Mouse (Mus musculus) heart, embryonic 10.5 days (tissue): Measurements from ENCODE around the gene Hivep2. TPM values are rescaled to one million over a fixed set of nuclear protein-coding genes. Genes with fewer than 3 reads are reported as not detected.

Experiments used
- DNase-seq: peaks from one replicate; pipeline ENCODE4 v3.0.0-alpha.2; 2017; ENCODE audit warnings: low spot score
- H3K27ac ChIP-seq: fragments of 300-500 bp; sonication (generic); 2 replicates; pipeline ENCODE4 v1.5.1; 2016; ENCODE audit warnings: mild to moderate bottlenecking
- H3K27me3 ChIP-seq: fragments of 300-500 bp; sonication (generic); 2 replicates; pipeline ENCODE4 v1.6.1; 2016; ENCODE audit warnings: mild to moderate bottlenecking; ENCODE audit not compliant: poor library complexity, insufficient read depth, severe bottlenecking
- H3K36me3 ChIP-seq: fragments of 300-500 bp; sonication (generic); 2 replicates; pipeline ENCODE4 v1.6.1; 2016; ENCODE audit warnings: mild to moderate bottlenecking, moderate library complexity
- H3K4me1 ChIP-seq: fragments of 300-500 bp; sonication (generic); 2 replicates; pipeline ENCODE4 v1.6.1; 2016; ENCODE audit warnings: mild to moderate bottlenecking
- H3K4me3 ChIP-seq: fragments of 300-500 bp; sonication (generic); 2 replicates; pipeline ENCODE4 v1.5.1; 2016; ENCODE audit warnings: mild to moderate bottlenecking, moderate library complexity
- H3K9me3 ChIP-seq: fragments of 300-500 bp; sonication (generic); 2 replicates; pipeline ENCODE4 v1.6.1; 2016; ENCODE audit warnings: mild to moderate bottlenecking, moderate library complexity
- WGBS: fragments of 180-500 bp; shearing (Covaris S2); methylation state at CpG from one replicate; pipeline ENCODE4 v1.1.7; 2016; 5-methylcytosine and 5-hydroxymethylcytosine counted together
- polyA plus RNA-seq: library from polyadenylated mRNA; unstranded; fragments of >200 nt; fragmentation: Nextera tagmentation; extraction: Ambion mirVana; gene quantifications from 2 replicates; pipeline ENCODE4 v1.2.1, GENCODE M21; 2016

Gene Hivep2
- polyA plus RNA-seq, 1 experiment from 2014 or later: 3.4 TPM

GRCm38 (mm10) chr10:14119201-14119600, 153.3 kb downstream of the Hivep2 start:
- H3K36me3 ChIP-seq: no peaks in the 10 kb centered on the region
- no peaks in the 10 kb centered on the region for H3K4me1 ChIP-seq
- H3K27me3 ChIP-seq: no peaks in the 10 kb centered on the region
- H3K9me3 ChIP-seq: no peaks in the 10 kb centered on the region
- WGBS: 81% methylated on average over 5 of the region's 5 CpGs
- no peak overlapping the region for H3K4me3 ChIP-seq
- DNase-seq: no peak
- H3K27ac ChIP-seq: no peak overlapping the region

- no peaks in the 10 kb centered on the region for H3K4me1 ChIP-seq
- H3K4me3 ChIP-seq: no peak overlapping the region
- H3K27me3 ChIP-seq: no peaks in the 10 kb centered on the region
- no peak overlapping the region for H3K27ac ChIP-seq
- 80% methylated on average over 3 of the region's 3 CpGs for WGBS
- DNase-seq: no peak
- H3K9me3 ChIP-seq: no peaks in the 10 kb centered on the region
- H3K36me3 ChIP-seq: no peaks in the 10 kb centered on the region
These were observed 154.6 kb downstream of the Hivep2 start for GRCm38 (mm10) chr10:14120512-14120911.

- DNase-seq: no peak
- no peaks in the 10 kb centered on the region for H3K4me1 ChIP-seq
- H3K4me3 ChIP-seq: no peak overlapping the region
- no peaks in the 10 kb centered on the region for H3K9me3 ChIP-seq
- H3K36me3 ChIP-seq: peaks cover 52% of the 10 kb centered on the region
- 92% methylated on average over 12 of the region's 12 CpGs for WGBS
- H3K27me3 ChIP-seq: no peaks in the 10 kb centered on the region
- H3K27ac ChIP-seq: no peak overlapping the region
These were observed 162.0 kb downstream of the Hivep2 start for GRCm38 (mm10) chr10:14127826-14128225.

GRCm38 (mm10) chr10:14130270-14130669, 164.4 kb downstream of the Hivep2 start:
- no peak overlapping the region for H3K27ac ChIP-seq
- H3K4me3 ChIP-seq: no peak overlapping the region
- H3K9me3 ChIP-seq: no peaks in the 10 kb centered on the region
- 80% methylated on average over 8 of the region's 8 CpGs for WGBS
- no peaks in the 10 kb centered on the region for H3K27me3 ChIP-seq
- DNase-seq: no peak
- peaks cover 52% of the 10 kb centered on the region for H3K36me3 ChIP-seq
- no peaks in the 10 kb centered on the region for H3K4me1 ChIP-seq

GRCm38 (mm10) chr10:14131307-14131706, 165.4 kb downstream of the Hivep2 start:
- Histone ChIP-seq H3K4me3 (no peak overlapping the region), H3K4me1 (no peaks in the 10 kb centered on the region), H3K27me3 (no peaks in the 10 kb centered on the region), H3K27ac (no peak overlapping the region), H3K9me3 (no peaks in the 10 kb centered on the region), H3K36me3 (peaks cover 57% of the 10 kb centered on the region)
- 92% methylated on average over 13 of the region's 13 CpGs for WGBS
- DNase-seq: no peak

- Histone ChIP-seq H3K4me3 (no peak overlapping the region), H3K9me3 (no peaks in the 10 kb centered on the region), H3K36me3 (peaks cover 61% of the 10 kb centered on the region), H3K27ac (no peak overlapping the region), H3K4me1 (no peaks in the 10 kb centered on the region), H3K27me3 (no peaks in the 10 kb centered on the region)
- no peak for DNase-seq
- WGBS: 85% methylated on average over 17 of the region's 17 CpGs
These were observed 166.2 kb downstream of the Hivep2 start for GRCm38 (mm10) chr10:14132061-14132460.

- H3K4me1 ChIP-seq: no peaks in the 10 kb centered on the region
- no peaks in the 10 kb centered on the region for H3K9me3 ChIP-seq
- H3K4me3 ChIP-seq: no peak overlapping the region
- H3K36me3 ChIP-seq: peaks cover 61% of the 10 kb centered on the region
- no peaks in the 10 kb centered on the region for H3K27me3 ChIP-seq
- DNase-seq: no peak
- H3K27ac ChIP-seq: no peak overlapping the region
These were observed 167.1 kb downstream of the Hivep2 start for GRCm38 (mm10) chr10:14132937-14133336.

- no peaks in the 10 kb centered on the region for H3K27me3 ChIP-seq
- H3K27ac ChIP-seq: no peak overlapping the region
- H3K4me3 ChIP-seq: no peak overlapping the region
- peaks cover 27% of the 10 kb centered on the region for H3K36me3 ChIP-seq
- H3K4me1 ChIP-seq: no peaks in the 10 kb centered on the region
- H3K9me3 ChIP-seq: no peaks in the 10 kb centered on the region
- WGBS: 82% methylated on average over 3 of the region's 3 CpGs
- DNase-seq: no peak
These were observed 172.8 kb downstream of the Hivep2 start for GRCm38 (mm10) chr10:14138663-14139062.

GRCm38 (mm10) chr10:14144840-14145239, 179.0 kb downstream of the Hivep2 start:
- no peaks in the 10 kb centered on the region for H3K27me3 ChIP-seq
- 84% methylated on average over 3 of the region's 3 CpGs for WGBS
- H3K4me3 ChIP-seq: no peak overlapping the region
- DNase-seq: no peak
- H3K9me3 ChIP-seq: no peaks in the 10 kb centered on the region
- H3K27ac ChIP-seq: no peak overlapping the region
- H3K4me1 ChIP-seq: no peaks in the 10 kb centered on the region
- H3K36me3 ChIP-seq: peaks cover 39% of the 10 kb centered on the region

GRCm38 (mm10) chr10:14164829-14165228, 199.0 kb downstream of the Hivep2 start:
- H3K27ac ChIP-seq: no peak overlapping the region
- no peaks in the 10 kb centered on the region for H3K36me3 ChIP-seq
- no peaks in the 10 kb centered on the region for H3K9me3 ChIP-seq
- no peaks in the 10 kb centered on the region for H3K27me3 ChIP-seq
- DNase-seq: no peak
- peaks cover 7% of the 10 kb centered on the region; the same call in 1 of the 2 replicates for H3K4me1 ChIP-seq
- no peak overlapping the region for H3K4me3 ChIP-seq
- WGBS: 58% methylated on average over 7 of the region's 7 CpGs

- no peak overlapping the region for H3K4me3 ChIP-seq
- no peak for DNase-seq
- H3K36me3 ChIP-seq: no peaks in the 10 kb centered on the region
- H3K27ac ChIP-seq: no peak overlapping the region
- peaks cover 7% of the 10 kb centered on the region; the same call in 1 of the 2 replicates for H3K4me1 ChIP-seq
- 28% methylated on average over 6 of the region's 6 CpGs for WGBS
- no peaks in the 10 kb centered on the region for H3K9me3 ChIP-seq
- no peaks in the 10 kb centered on the region for H3K27me3 ChIP-seq
These were observed 202.4 kb downstream of the Hivep2 start for GRCm38 (mm10) chr10:14168197-14168844.

GRCm38 (mm10) chr10:14168869-14169566, 203.1 kb downstream of the Hivep2 start:
- Histone ChIP-seq H3K27me3 (no peaks in the 10 kb centered on the region), H3K27ac (no peak overlapping the region), H3K9me3 (no peaks in the 10 kb centered on the region), H3K36me3 (no peaks in the 10 kb centered on the region), H3K4me1 (peaks cover 7% of the 10 kb centered on the region; the same call in 1 of the 2 replicates), H3K4me3 (no peak overlapping the region)
- WGBS: 74% methylated on average over 5 of the region's 5 CpGs
- DNase-seq: no peak

GRCm38 (mm10) chr10:14174124-14174523, 208.2 kb downstream of the Hivep2 start:
- DNase-seq: no peak
- no peaks in the 10 kb centered on the region for H3K27me3 ChIP-seq
- WGBS: 80% methylated on average over 4 of the region's 4 CpGs
- no peak overlapping the region for H3K4me3 ChIP-seq
- no peaks in the 10 kb centered on the region for H3K9me3 ChIP-seq
- H3K36me3 ChIP-seq: no peaks in the 10 kb centered on the region
- peak overlapping the region; percentile 59; the same call in 1 of the 2 replicates for H3K27ac ChIP-seq
- no peaks in the 10 kb centered on the region; the same call in 1 of the 2 replicates for H3K4me1 ChIP-seq
